10 mouse cellular contexts compared by ENCODE assay signal in genomic region chr13:96645822-96646221, GRCm38 (mm10).
"Had no signal": no experiment of that assay in that cellular context is flagged by ENCODE, and none has a peak within 500 bp of the region (broad histone marks: within the 10 kb centered on the region; RNA-seq: fewer than 3 reads in every experiment).

No protein-coding gene starts in this region.

- H3K27ac ChIP-seq: layer of hippocampus, adult 2 months; liver, embryonic 12.5 days; neural tube, embryonic 13.5 days had no signal

- ATAC-seq: liver, embryonic 12.5 days had no signal

- H3K4me3 ChIP-seq: layer of hippocampus, adult 2 months; liver, embryonic 12.5 days; neural tube, embryonic 13.5 days had no signal

- H3K4me2 ChIP-seq: liver, embryonic 12.5 days; neural tube, embryonic 13.5 days had no signal

- H3K9me3 ChIP-seq: liver, embryonic 12.5 days; neural tube, embryonic 13.5 days had no signal

- H3K27me3 ChIP-seq: liver, embryonic 12.5 days; neural tube, embryonic 13.5 days had no signal

- H3K9ac ChIP-seq: liver, embryonic 12.5 days; neural tube, embryonic 13.5 days had no signal

- H3K4me1 ChIP-seq: liver, embryonic 12.5 days; neural tube, embryonic 13.5 days had no signal

- DNase-seq: kidney, adult 11 months; kidney, postnatal 10 days; kidney, postnatal 4 days; lung, adult 18-20 months; right cerebral cortex, adult 18-20 months; right cerebral cortex, postnatal 25 days; thymus, postnatal 36 days had no signal
